Mouse (Mus musculus) liver, embryonic 11.5 days (tissue): Measurements from ENCODE around the gene Asb17. TPM values are rescaled to one million over a fixed set of nuclear protein-coding genes. Genes with fewer than 3 reads are reported as not detected.
A peak's percentile ranks its signal among the peaks of the same experiment; 100 is the strongest.

Experiments
- ATAC-seq: fragments of 200-750 bp; cut with Nextera tagmentation; replicated peaks from 2 replicates; pipeline ENCODE4 v1.8.0; 2017; ENCODE audit warnings: moderate number of reproducible peaks, mild to moderate bottlenecking, moderate TSS enrichment, moderate library complexity; ENCODE audit not compliant: low FRiP score
- DNase-seq: peaks from one replicate; pipeline ENCODE4 v3.0.0-alpha.2; 2017; ENCODE audit warnings: low spot score
- H3K27ac ChIP-seq: fragments of 300-500 bp; sonication (generic); 2 replicates; pipeline ENCODE4 v1.5.1; 2014; ENCODE audit warnings: mild to moderate bottlenecking, low read depth, low read length, control low read depth
- H3K27me3 ChIP-seq: fragments of 300-500 bp; sonication (generic); replicated peaks from 2 replicates; pipeline ENCODE4 v1.6.1; 2014; ENCODE audit warnings: low read length, mixed read lengths; ENCODE audit not compliant: control insufficient read depth, insufficient read depth
- H3K36me3 ChIP-seq: fragments of 300-500 bp; sonication (generic); 2 replicates; pipeline ENCODE4 v1.6.1; 2014; ENCODE audit warnings: mild to moderate bottlenecking, low read length, moderate library complexity, mixed read lengths; ENCODE audit not compliant: control insufficient read depth, insufficient read depth
- H3K4me1 ChIP-seq: fragments of 300-500 bp; sonication (generic); replicated peaks from 2 replicates; pipeline ENCODE4 v1.6.1; 2014; ENCODE audit warnings: low read length, mixed read lengths; ENCODE audit not compliant: control insufficient read depth, insufficient read depth
- H3K4me2 ChIP-seq: fragments of 300-500 bp; sonication (generic); 2 replicates; pipeline ENCODE4 v1.6.1; 2014; ENCODE audit warnings: mild to moderate bottlenecking, control low read depth, moderate library complexity
- H3K4me3 ChIP-seq: fragments of 300-500 bp; sonication (generic); 2 replicates; pipeline ENCODE4 v1.5.1; 2014; ENCODE audit warnings: low read depth, low read length, control low read depth
- H3K9ac ChIP-seq: fragments of 300-500 bp; sonication (generic); 2 replicates; pipeline ENCODE4 v1.6.1; 2014; ENCODE audit warnings: low read depth, low read length, control low read depth
- H3K9me3 ChIP-seq: fragments of 300-500 bp; sonication (generic); 2 replicates; pipeline ENCODE4 v1.6.1; 2016; ENCODE audit warnings: low read length, inconsistent platforms, mixed read lengths; ENCODE audit not compliant: control insufficient read depth
- WGBS: fragments of 180-500 bp; shearing (Covaris S2); extraction: QIAGEN DNeasy Blood & Tissue Kit; methylation state at CpG from one replicate; pipeline ENCODE4 v1.1.7; 2014; 5-methylcytosine and 5-hydroxymethylcytosine counted together
- polyA plus RNA-seq: library from polyadenylated mRNA; unstranded; fragments of >200 nt; fragmentation: Nextera tagmentation; extraction: Ambion mirVana; gene quantifications from 2 replicates; pipeline ENCODE4 v1.2.1, GENCODE M21; 2014

Asb17 gene
- polyA plus RNA-seq, 1 experiment from 2014 or later, result 8.3 TPM

DNA sequence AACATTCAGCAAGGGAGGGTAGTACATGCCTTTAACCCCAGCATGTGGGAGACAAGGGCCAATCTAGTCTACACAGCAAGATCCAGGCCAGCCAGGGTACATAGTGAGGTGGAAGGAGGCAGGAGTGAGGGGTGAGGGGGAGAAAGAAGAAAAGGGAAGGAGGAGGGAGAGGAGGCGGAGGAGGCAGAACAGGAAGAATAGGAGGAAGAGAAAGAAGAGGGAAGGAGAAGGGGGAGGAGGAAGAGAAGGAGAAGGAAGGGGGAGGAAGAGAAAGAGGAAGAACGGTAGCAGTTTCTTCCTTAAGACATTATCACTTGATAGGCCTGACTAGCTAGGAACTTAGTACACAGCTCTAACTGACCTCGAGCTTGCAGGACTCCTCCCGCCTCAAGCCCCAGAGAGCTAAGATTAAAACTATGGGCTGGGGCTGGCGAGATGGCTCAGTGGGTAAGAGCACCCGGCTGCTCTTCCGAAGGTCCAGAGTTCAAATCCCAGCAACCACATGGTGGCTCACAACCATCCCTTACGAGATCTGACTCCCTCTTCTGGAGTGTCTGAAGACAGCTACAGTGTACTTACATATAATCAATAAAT, 45.3 kb downstream of the Asb17 start:
- Histone ChIP-seq H3K4me3 (no peak overlapping the region), H3K4me2 (no peak overlapping the region), H3K27me3 (no peaks in the 10 kb centered on the region), H3K36me3 (no peaks in the 10 kb centered on the region), H3K9ac (no peak overlapping the region), H3K4me1 (peaks cover 5% of the 10 kb centered on the region; the same call in 1 of the 2 replicates), H3K27ac (no peak overlapping the region), H3K9me3 (no peaks in the 10 kb centered on the region)
- ATAC-seq, result no peak
- WGBS, result 62% methylated on average over 7 of the region's 8 CpGs
- no peak for DNase-seq

- Histone ChIP-seq H3K9me3 (no peaks in the 10 kb centered on the region), H3K9ac (no peak overlapping the region), H3K4me1 (no peaks in the 10 kb centered on the region), H3K4me3 (no peak overlapping the region), H3K4me2 (no peak overlapping the region), H3K27me3 (no peaks in the 10 kb centered on the region), H3K36me3 (no peaks in the 10 kb centered on the region), H3K27ac (no peak overlapping the region)
- WGBS, result 66% methylated on average over 3 of the region's 3 CpGs
- DNase-seq (no peak), ATAC-seq (no peak)
Observed at GRCm38 (mm10) chr3:153895454-153895853, 51.4 kb downstream of the Asb17 start.

DNA sequence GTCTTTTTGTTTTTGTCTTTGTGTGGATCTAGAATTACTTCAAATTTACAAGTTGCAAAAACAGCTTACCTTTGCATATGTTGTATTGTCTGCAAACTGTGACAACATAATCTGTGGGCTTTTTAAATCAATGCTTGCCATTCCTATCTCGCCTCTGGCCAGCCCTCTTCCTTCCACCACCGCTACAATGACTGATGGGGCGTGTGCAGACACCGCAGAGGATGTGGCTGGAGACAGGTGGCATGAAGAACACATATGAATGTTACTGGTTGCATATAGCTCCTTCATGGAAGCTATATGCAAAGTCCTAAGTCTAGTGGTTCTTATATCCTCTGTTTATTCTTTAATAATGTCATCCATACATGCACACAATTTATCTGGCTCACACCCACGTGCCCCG, 53.2 kb downstream of the Asb17 start:
- Histone ChIP-seq H3K4me2 (no peak overlapping the region), H3K27me3 (no peaks in the 10 kb centered on the region), H3K36me3 (no peaks in the 10 kb centered on the region), H3K4me1 (peaks cover 3% of the 10 kb centered on the region; the same call in 1 of the 2 replicates), H3K9me3 (no peaks in the 10 kb centered on the region), H3K9ac (no peak overlapping the region), H3K4me3 (no peak overlapping the region), H3K27ac (no peak overlapping the region)
- WGBS, result 35% methylated on average over 6 of the region's 6 CpGs
- ATAC-seq (no peak), DNase-seq (no peak)

DNA sequence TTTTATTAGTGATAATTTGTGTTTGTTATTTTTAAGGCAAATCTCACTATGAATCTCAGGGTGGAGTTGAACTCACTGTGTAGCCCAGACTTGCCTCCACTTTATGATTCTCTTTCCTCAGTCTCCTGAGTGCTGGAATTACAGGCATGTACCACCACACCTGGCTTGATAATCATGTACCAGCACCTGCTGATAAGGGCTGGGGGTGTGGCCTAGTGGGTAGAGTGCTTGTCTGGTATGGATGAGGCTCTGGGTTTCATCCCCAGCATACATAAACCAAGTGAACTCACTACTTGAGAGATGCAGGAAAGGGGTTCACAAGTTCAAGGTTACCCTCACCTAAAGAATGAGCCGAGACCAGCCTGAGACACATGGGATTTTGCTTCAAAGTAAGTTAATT, 57.9 kb downstream of the Asb17 start:
- WGBS, result 74% methylated on average over 1 of the region's 1 CpGs
- DNase-seq (no peak), ATAC-seq (no peak)
- H3K27me3 ChIP-seq, result no peaks in the 10 kb centered on the region
- H3K4me3 ChIP-seq, result no peak overlapping the region
- H3K9me3 ChIP-seq, result no peaks in the 10 kb centered on the region
- no peak overlapping the region for H3K27ac ChIP-seq
- peaks cover 27% of the 10 kb centered on the region for H3K36me3 ChIP-seq
- peaks cover 6% of the 10 kb centered on the region; the same call in 1 of the 2 replicates for H3K4me1 ChIP-seq
- H3K4me2 ChIP-seq, result no peak overlapping the region
- no peak overlapping the region for H3K9ac ChIP-seq

GRCm38 (mm10) chr3:153902595-153902994, 58.6 kb downstream of the Asb17 start:
- no peak for DNase-seq
- Histone ChIP-seq H3K4me3 (no peak overlapping the region), H3K9ac (no peak overlapping the region), H3K36me3 (peaks cover 32% of the 10 kb centered on the region), H3K4me1 (peaks cover 6% of the 10 kb centered on the region; the same call in 1 of the 2 replicates), H3K4me2 (no peak overlapping the region), H3K27me3 (no peaks in the 10 kb centered on the region), H3K9me3 (no peaks in the 10 kb centered on the region), H3K27ac (peak overlapping the region; percentile 25)
- no peak for ATAC-seq
- WGBS, result 41% methylated on average over 3 of the region's 3 CpGs

DNA sequence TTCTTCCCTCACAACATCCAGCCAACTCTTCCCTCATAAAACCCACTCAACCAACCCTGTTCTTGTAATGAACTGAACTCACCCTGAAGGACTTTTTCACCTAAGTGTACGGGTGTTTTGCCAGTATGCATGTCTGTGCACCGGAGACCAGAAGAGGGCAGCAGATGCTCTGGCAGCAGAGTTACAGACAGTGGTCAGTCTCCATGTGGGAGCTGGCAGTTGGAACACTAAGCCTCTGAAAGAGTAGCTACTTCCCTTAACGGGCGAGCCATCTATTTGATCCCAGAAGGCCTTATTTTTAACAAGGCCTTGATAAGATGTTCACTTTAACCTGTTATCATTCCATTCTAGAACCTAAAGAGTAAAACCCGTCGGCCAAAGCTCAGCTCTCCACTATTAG, 60.6 kb downstream of the Asb17 start:
- H3K4me1 ChIP-seq, result peaks cover 18% of the 10 kb centered on the region
- H3K9me3 ChIP-seq, result no peaks in the 10 kb centered on the region
- ATAC-seq (peak; percentile 56), DNase-seq (peak; percentile 52)
- H3K9ac ChIP-seq, result no peak overlapping the region
- H3K4me2 ChIP-seq, result no peak overlapping the region
- 56% methylated on average over 6 of the region's 6 CpGs for WGBS
- H3K4me3 ChIP-seq, result no peak overlapping the region
- no peaks in the 10 kb centered on the region for H3K27me3 ChIP-seq
- peak overlapping the region; percentile 8; the same call in 1 of the 2 replicates for H3K27ac ChIP-seq
- peaks cover 50% of the 10 kb centered on the region for H3K36me3 ChIP-seq

Other genes with a start within 250 kb of the Asb17 start
- gene St6galnac3, start 119.0 kb upstream of the Asb17 start, polyA plus RNA-seq, result 21.8 and 27.2 TPM in 2 replicates
- gene Msh4, start 61.9 kb downstream of the Asb17 start, polyA plus RNA-seq, result 0.09 and 0.11 TPM in 2 replicates
- 86.9 and 95.9 TPM in 2 replicates for gene Rabggtb, start 68.8 kb downstream of the Asb17 start, polyA plus RNA-seq
- gene Acadm, start 100.4 kb downstream of the Asb17 start, polyA plus RNA-seq, result 68.9 and 75.3 TPM in 2 replicates
- 0.93 and 1.1 TPM in 2 replicates for gene Slc44a5, start 129.2 kb downstream of the Asb17 start, polyA plus RNA-seq